Mouse (Mus musculus) CH12.LX (cell line): ENCODE results near the gene Sec63. TPM values are rescaled to one million over a fixed set of nuclear protein-coding genes. Genes with fewer than 3 reads are reported as not detected.

ENCODE experiments used
- DNase-seq: peaks from one replicate; pipeline ENCODE4 v3.0.0-alpha.2; 2013; ENCODE audit errors: extremely low read depth
- H3K27ac ChIP-seq: 2 replicates; pipeline ENCODE4 v1.5.1; 2012; ENCODE audit warnings: low read depth, mild to moderate bottlenecking, control low read depth, moderate library complexity; ENCODE audit not compliant: insufficient read depth
- H3K27me3 ChIP-seq: replicated peaks from 2 replicates; pipeline ENCODE3; 2012; ENCODE audit warnings: inconsistent platforms
- H3K36me3 ChIP-seq, 2 experiments: replicated peaks in 1 of 2; 2 replicates each; pipeline versions ENCODE3 to v1.6.1; 2012; ENCODE audit warnings: inconsistent platforms in 1 of 2, low read length in 1 of 2, mild to moderate bottlenecking in 1 of 2, mixed read lengths in 1 of 2, moderate library complexity in 1 of 2; ENCODE audit not compliant: control insufficient read depth in 1 of 2, insufficient read depth in 1 of 2
- H3K4me1 ChIP-seq, 2 experiments: 2 replicates each; pipeline ENCODE4 v1.6.1; 2012; ENCODE audit warnings: inconsistent platforms in 1 of 2, moderate library complexity in 1 of 2; ENCODE audit not compliant: insufficient read depth in 2 of 2, control insufficient read depth in 1 of 2
- H3K4me2 ChIP-seq: 2 replicates; pipeline ENCODE4 v1.6.1; 2012; ENCODE audit warnings: low read depth, mild to moderate bottlenecking, control low read depth; ENCODE audit not compliant: poor library complexity, insufficient read depth, severe bottlenecking
- H3K4me3 ChIP-seq, 3 experiments: fragments of 150-350 bp in 1 of 3; sonication (generic) in 1 of 3; replicated peaks in 1 of 3; 2 replicates each; pipeline versions ENCODE3 to v1.5.1; 2011 to 2012; ENCODE audit warnings: low read depth in 2 of 3, low read length in 2 of 3, mild to moderate bottlenecking in 2 of 3, moderate library complexity in 2 of 3, control low read depth in 1 of 3, improper control_type of control experiment in 1 of 3, inconsistent platforms in 1 of 3, mixed read lengths in 1 of 3; ENCODE audit not compliant: poor library complexity in 1 of 3
- H3K79me2 ChIP-seq: replicated peaks from 2 replicates; pipeline ENCODE4 v1.6.1; 2012; ENCODE audit warnings: mild to moderate bottlenecking, moderate library complexity; ENCODE audit not compliant: control insufficient read depth, poor library complexity, insufficient read depth, severe bottlenecking; ENCODE audit errors: extremely low read depth
- H3K9ac ChIP-seq: 2 replicates; pipeline ENCODE4 v1.6.1; 2012; ENCODE audit warnings: low read depth, mild to moderate bottlenecking, control low read depth, moderate library complexity; ENCODE audit not compliant: insufficient read depth
- H3K9me3 ChIP-seq: replicated peaks from 2 replicates; pipeline ENCODE3; 2012; ENCODE audit warnings: low read length, inconsistent platforms, mixed read lengths
- BHLHE40 ChIP-seq: IDR thresholded peaks from 2 replicates; pipeline ENCODE4 v1.6.1; 2011; ENCODE audit warnings: mild to moderate bottlenecking, low read depth, low read length, improper control_type of control experiment
- CHD1 ChIP-seq: IDR thresholded peaks from 2 replicates; pipeline ENCODE4 v1.6.1; 2012; ENCODE audit warnings: low read depth, low read length, improper control_type of control experiment, inconsistent platforms
- CHD2 ChIP-seq: IDR thresholded peaks from 2 replicates; pipeline ENCODE4 v1.6.1; 2011; ENCODE audit warnings: low read length, improper control_type of control experiment
- CTCF ChIP-seq, 2 experiments: IDR thresholded peaks in 1 of 2; conservative IDR thresholded peaks in 1 of 2; 2 replicates each; pipeline ENCODE4 v1.5.1; 2011 to 2012; ENCODE audit warnings: low read depth in 2 of 2, low read length in 2 of 2, improper control_type of control experiment in 1 of 2, inconsistent platforms in 1 of 2, mild to moderate bottlenecking in 1 of 2, moderate library complexity in 1 of 2
- E2F4 ChIP-seq: IDR thresholded peaks from 2 replicates; pipeline ENCODE4 v1.6.1; 2011; ENCODE audit warnings: low read depth, low read length, improper control_type of control experiment; ENCODE audit not compliant: insufficient replicate concordance
- ELF1 ChIP-seq: IDR thresholded peaks from 2 replicates; pipeline ENCODE4 v1.6.1; 2014; ENCODE audit warnings: low read depth, mild to moderate bottlenecking, inconsistent platforms, low read length, improper control_type of control experiment
- EP300 ChIP-seq: IDR thresholded peaks from 2 replicates; pipeline ENCODE4 v1.6.1; 2011; ENCODE audit warnings: low read length, improper control_type of control experiment
- JUN ChIP-seq: IDR thresholded peaks from 2 replicates; pipeline ENCODE4 v1.6.1; 2011; ENCODE audit warnings: low read depth, mild to moderate bottlenecking, low read length, improper control_type of control experiment, moderate library complexity; ENCODE audit not compliant: insufficient read depth
- JUND ChIP-seq: conservative IDR thresholded peaks from 2 replicates; pipeline ENCODE4 v1.6.1; 2011; ENCODE audit warnings: low read depth, low read length, improper control_type of control experiment
- MAX ChIP-seq: IDR thresholded peaks from 2 replicates; pipeline ENCODE4 v1.6.1; 2011; ENCODE audit warnings: low read length, improper control_type of control experiment
- MEF2A ChIP-seq: IDR thresholded peaks from 2 replicates; pipeline ENCODE4 v1.6.1; 2014; ENCODE audit warnings: low read depth, mild to moderate bottlenecking, inconsistent platforms, low read length, improper control_type of control experiment, borderline replicate concordance
- MXI1 ChIP-seq: IDR thresholded peaks from 2 replicates; pipeline ENCODE4 v1.6.1; 2011; ENCODE audit warnings: mild to moderate bottlenecking, low read depth, low read length, improper control_type of control experiment
- POLR2A ChIP-seq: IDR thresholded peaks from 2 replicates; pipeline ENCODE4 v1.6.1; 2011; ENCODE audit warnings: low read depth, mild to moderate bottlenecking, improper control_type of control experiment, low read length
- RAD21 ChIP-seq: IDR thresholded peaks from 2 replicates; pipeline ENCODE4 v1.6.1; 2011; ENCODE audit warnings: low read depth, mild to moderate bottlenecking, low read length, improper control_type of control experiment, moderate library complexity
- RCOR1 ChIP-seq: conservative IDR thresholded peaks from 2 replicates; pipeline ENCODE4 v1.6.1; 2012; ENCODE audit warnings: low read depth, mild to moderate bottlenecking, inconsistent platforms, low read length, improper control_type of control experiment
- SMC3 ChIP-seq: IDR thresholded peaks from 2 replicates; pipeline ENCODE4 v1.6.1; 2011; ENCODE audit warnings: low read depth, low read length, improper control_type of control experiment
- TCF12 ChIP-seq: IDR thresholded peaks from 2 replicates; pipeline ENCODE4 v1.6.1; 2014; ENCODE audit warnings: low read depth, mild to moderate bottlenecking, inconsistent platforms, low read length, improper control_type of control experiment
- UBTF ChIP-seq: IDR thresholded peaks from 2 replicates; pipeline ENCODE4 v1.6.1; 2012; ENCODE audit warnings: low read depth, mild to moderate bottlenecking, inconsistent platforms, low read length, improper control_type of control experiment, moderate library complexity
- USF2 ChIP-seq: conservative IDR thresholded peaks from 2 replicates; pipeline ENCODE4 v1.6.1; 2011; ENCODE audit warnings: low read depth, low read length, improper control_type of control experiment
- ZC3H11A ChIP-seq: IDR thresholded peaks from 2 replicates; pipeline ENCODE4 v1.6.1; 2012; ENCODE audit warnings: low read depth, mild to moderate bottlenecking, inconsistent platforms, low read length, improper control_type of control experiment
- dilution Hi-C: fragments of 300-500 bp; cut with MboI; formaldehyde crosslinking; loops from 2 replicates; pipeline ENCODE4 v1.14.3; 2020; ENCODE audit warnings: low sequenced_read_pairs; ENCODE audit not compliant: extremely low pct_unique_long_range_greater_than_20kb, extremely low pct_ligation_motif_present
- in situ Hi-C: fragments of 300-500 bp; cut with MboI; formaldehyde crosslinking; loops from 3 replicates; pipeline ENCODE4 v1.14.3; 2019; ENCODE audit warnings: low sequenced_read_pairs, low pct_ligation_motif_present, low pct_unique_long_range_greater_than_20kb, mixed read lengths
- polyA plus RNA-seq: library from polyadenylated mRNA; unstranded; fragments of >175 nt; gene quantifications from 2 replicates; pipeline ENCODE4 v1.2.1, GENCODE M21; 2012; ENCODE audit warnings: low read depth; ENCODE audit not compliant: insufficient read length
- total RNA-seq, 2 experiments: library from RNA; depleted of rRNA; stranded (reverse); fragments of 300-350 nt in 1 of 2; fragments of >200 nt in 1 of 2; gene quantifications; 2 replicates each; pipeline ENCODE4 v1.2.3; 2012 to 2014

The Sec63 gene
- total and polyA plus RNA-seq, 3 experiments, result 20.5 to 74.9 (median 26.2) TPM

DNA sequence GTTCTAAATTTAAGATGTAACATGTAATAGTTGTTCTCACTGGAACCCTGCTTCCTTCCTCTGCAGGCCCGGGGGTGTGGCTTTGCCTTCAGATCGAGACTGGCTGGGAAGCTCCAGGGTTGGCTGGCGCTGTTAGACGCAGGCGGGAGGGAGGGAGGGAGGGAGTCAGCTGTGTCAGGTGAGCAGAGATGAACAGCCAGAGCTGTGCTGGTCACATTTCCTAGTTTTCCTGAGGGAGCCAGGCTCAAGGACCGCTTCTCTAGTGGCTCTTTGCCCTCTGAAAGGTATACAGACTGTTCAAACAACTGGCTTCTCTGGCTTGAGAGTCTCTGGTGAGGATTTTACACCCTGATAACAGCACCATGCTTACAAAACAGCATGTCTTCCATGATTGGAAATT, 69.1 kb downstream of the Sec63 start:
- DNase-seq, result no peak
- TF ChIP-seq CTCF (conservative IDR thresholded peaks at IDR 0.05 in 1 of 2, IDR thresholded peaks at IDR 0.05 in 1 of 2; ENCODE audit: low read depth in 2 of 2, low read length in 2 of 2) (no peak), CHD1 (no peak), SMC3 (no peak), POLR2A (no peak), RCOR1 (no peak), TCF12 (no peak), BHLHE40 (no peak), ZC3H11A (no peak)
- peaks cover 47 to 74% of the 10 kb centered on the region in 2 experiments for H3K36me3 ChIP-seq

DNA sequence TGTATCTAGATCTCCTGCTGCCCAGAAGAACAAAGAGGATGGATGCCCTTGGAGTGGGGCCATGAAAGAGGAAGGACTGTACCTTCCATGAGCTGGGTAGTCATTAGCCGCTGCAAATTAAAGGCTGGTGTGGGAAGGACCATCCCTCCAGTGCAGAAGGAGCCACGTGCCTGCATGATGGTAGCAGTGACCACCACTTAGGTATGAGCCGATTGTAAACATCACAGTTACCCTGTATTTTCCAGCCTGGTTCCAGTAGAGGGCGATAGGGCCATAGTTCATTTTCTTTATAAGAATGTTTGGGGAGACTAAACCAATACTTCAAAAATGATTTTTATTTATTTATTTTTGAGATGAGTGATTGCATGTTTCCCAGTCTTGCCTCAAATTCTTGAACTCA, 71.4 kb downstream of the Sec63 start:
- in situ Hi-C loops, result no loop called here

More for the DNA sequence above, 69.1 kb downstream of the Sec63 start:
- peaks cover 4 to 51% of the 10 kb centered on the region in 2 experiments; a peak in 2 of 4 replicates for H3K4me1 ChIP-seq
- H3K9me3 ChIP-seq, result no peaks in the 10 kb centered on the region
- no peak overlapping the region for H3K9ac ChIP-seq
- dilution Hi-C loops, result no loop called here
- no peak overlapping the region for H3K4me3 ChIP-seq
- 0 out of 2 replicates have a peak, but pooled peaks cover 2% of the 10 kb centered on the region for H3K79me2 ChIP-seq
- no peak overlapping the region for H3K4me2 ChIP-seq
- in situ Hi-C loops, result no loop called here
- no peaks in the 10 kb centered on the region for H3K27me3 ChIP-seq
- H3K27ac ChIP-seq, result no peak overlapping the region

More for the DNA sequence above, 71.4 kb downstream of the Sec63 start:
- Histone ChIP-seq H3K27me3 (no peaks in the 10 kb centered on the region), H3K36me3 (peaks cover 41 to 86% of the 10 kb centered on the region in 2 experiments), H3K79me2 (no peaks in the 10 kb centered on the region), H3K9me3 (no peaks in the 10 kb centered on the region), H3K9ac (no peak overlapping the region), H3K4me1 (peaks cover 4 to 32% of the 10 kb centered on the region in 2 experiments; a peak in 2 of 4 replicates), H3K4me3 (no peak overlapping the region), H3K4me2 (no peak overlapping the region), H3K27ac (no peak overlapping the region)
- DNase-seq, result no peak
- dilution Hi-C loops, result no loop called here
- TF ChIP-seq TCF12 (no peak), MEF2A (no peak), POLR2A (no peak), MAX (no peak), EP300 (no peak), RAD21 (peak; percentile 59), CTCF (conservative IDR thresholded peaks at IDR 0.05 in 1 of 2, IDR thresholded peaks at IDR 0.05 in 1 of 2; ENCODE audit: low read depth in 2 of 2, low read length in 2 of 2) (peak; percentile 32 to 69; a peak in 3 of 4 replicates), SMC3 (peak; percentile 35), UBTF (no peak), JUN (no peak), MXI1 (no peak), E2F4 (no peak), JUND (no peak), CHD1 (no peak), ELF1 (no peak), RCOR1 (no peak), USF2 (no peak), CHD2 (no peak)
